31 mouse cellular contexts compared by ENCODE assay signal in the genomic region with DNA sequence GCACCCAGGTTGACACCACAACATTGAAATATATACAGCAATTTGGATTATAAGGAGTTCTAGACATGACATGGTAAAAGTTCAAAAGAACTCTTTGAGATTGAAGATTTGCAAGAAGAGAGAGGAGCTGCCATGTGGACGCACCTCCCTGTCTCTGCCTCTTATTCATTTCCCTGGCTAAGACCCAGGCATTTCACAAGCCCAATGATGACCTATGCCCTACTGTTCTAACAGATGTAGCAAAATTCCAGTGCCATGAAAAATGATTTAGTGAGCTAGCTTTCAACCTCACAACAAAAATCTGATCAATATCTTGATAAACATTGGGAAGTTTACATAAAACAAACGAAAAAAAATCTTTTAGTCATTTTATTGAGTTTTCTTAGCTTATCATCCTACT.
A peak's percentile ranks its signal among the peaks of the same experiment; 100 is the strongest.
DNase-seq lines count a peak whose midpoint lies in the region; ATAC-seq and TF ChIP-seq lines count a peak whose summit lies in the region.
"Had no signal": no experiment of that assay in that cellular context is flagged by ENCODE, and none has a peak within 500 bp of the region (broad histone marks: within the 10 kb centered on the region; RNA-seq: fewer than 3 reads in every experiment).

No protein-coding gene starts in this region.

- H3K9me3 ChIP-seq in heart, embryonic 11.5 days (replicated peaks; ENCODE audit: control insufficient read depth, low read length): no peaks in the 10 kb centered on the region
- H3K9me3 ChIP-seq: G1E; heart, embryonic 13.5 days; limb, embryonic 10.5 days; limb, embryonic 15.5 days; midbrain, embryonic 13.5 days; stomach, embryonic 15.5 days had no signal

- peak; percentile 25 to 36 for DNase-seq in kidney, postnatal 25 days
- no peak for DNase-seq in kidney, postnatal 4 days
- peak; percentile 44 for DNase-seq in 3T3-L1 (ENCODE audit: low read depth, low spot score)
- DNase-seq in adrenal gland, adult 8-10 months: peak; percentile 30
- no peak for DNase-seq in left cerebral cortex, adult 18-20 months (ENCODE audit: low spot score in 2 of 2)
- DNase-seq in cerebellum, adult 18-20 months: no peak
- DNase-seq: cerebellum, adult 9-10 months; cerebellum, postnatal 36 days; gastrocnemius, postnatal 36 days; heart, postnatal 10 days; kidney, adult 8-10 months; kidney, postnatal 14 days; layer of hippocampus, postnatal 36 days; lung, embryonic 14.5 days; retina, postnatal 1 day; right cerebral cortex, postnatal 25 days; thymus, postnatal 14 days had no signal

- H3K9ac ChIP-seq in heart, embryonic 11.5 days (ENCODE audit: low read depth, low read length): no peak overlapping the region
- H3K9ac ChIP-seq: heart, embryonic 13.5 days; hindbrain, embryonic 14.5 days; limb, embryonic 15.5 days; liver, embryonic 14.5 days; lung, embryonic 14.5 days; midbrain, embryonic 13.5 days; stomach, embryonic 15.5 days had no signal

- WGBS in heart, embryonic 11.5 days (ENCODE audit: insufficient replicate concordance): 72% methylated on average over 2 of the region's 2 CpGs

- H3K36me3 ChIP-seq in C2C12 (ENCODE audit: control insufficient read depth, insufficient read depth): no peaks in the 10 kb centered on the region
- H3K36me3 ChIP-seq in heart, embryonic 11.5 days (ENCODE audit: control insufficient read depth, insufficient read depth, low read length): no peaks in the 10 kb centered on the region
- H3K36me3 ChIP-seq: G1E; heart, embryonic 13.5 days; limb, embryonic 10.5 days; limb, embryonic 15.5 days; midbrain, embryonic 13.5 days; stomach, embryonic 15.5 days had no signal

- H3K27ac ChIP-seq in heart, embryonic 11.5 days (ENCODE audit: low read depth, low read length): no peak overlapping the region
- H3K27ac ChIP-seq: heart, embryonic 13.5 days; hindbrain, embryonic 14.5 days; limb, embryonic 10.5 days; limb, embryonic 15.5 days; liver, embryonic 14.5 days; macrophage; midbrain, embryonic 13.5 days; stomach, embryonic 15.5 days had no signal

- H3K27me3 ChIP-seq in C2C12 (ENCODE audit: control insufficient read depth, insufficient read depth, insufficient read length): no peaks in the 10 kb centered on the region
- no peaks in the 10 kb centered on the region for H3K27me3 ChIP-seq in heart, embryonic 11.5 days (ENCODE audit: control insufficient read depth, insufficient read depth, low read length)
- H3K27me3 ChIP-seq: heart, embryonic 13.5 days; limb, embryonic 15.5 days; midbrain, embryonic 13.5 days; Patski; stomach, embryonic 15.5 days had no signal

- no peaks in the 10 kb centered on the region for H3K79me3 ChIP-seq in C2C12 (ENCODE audit: low read depth)

- TF ChIP-seq CTCF in C2C12 (IDR thresholded peaks at IDR 0.05; ENCODE audit: control insufficient read depth, insufficient read depth, insufficient read length): no peak

- H3K79me2 ChIP-seq in C2C12 (ENCODE audit: control insufficient read depth, insufficient read depth): no peaks in the 10 kb centered on the region

- no peak overlapping the region for H3K4me3 ChIP-seq in C2C12 (ENCODE audit: insufficient read depth, poor library complexity, severe bottlenecking)
- no peak overlapping the region for H3K4me3 ChIP-seq in heart, embryonic 11.5 days (ENCODE audit: low read depth, low read length)
- H3K4me3 ChIP-seq: heart, embryonic 13.5 days; limb, embryonic 10.5 days; limb, embryonic 15.5 days; midbrain, embryonic 13.5 days; stomach, embryonic 15.5 days had no signal

- no peak overlapping the region for H3K4me2 ChIP-seq in heart, embryonic 11.5 days
- H3K4me2 ChIP-seq: heart, embryonic 13.5 days; hindbrain, embryonic 14.5 days; limb, embryonic 15.5 days; lung, embryonic 14.5 days; midbrain, embryonic 13.5 days; stomach, embryonic 15.5 days had no signal

- ATAC-seq in heart, embryonic 11.5 days (replicated peaks; ENCODE audit: insufficient number of reproducible peaks, low FRiP score, low TSS enrichment): no peak
- ATAC-seq: forebrain, embryonic 14.5 days; inflammation-experienced regulatory T-cells, adult 6 months; midbrain, embryonic 13.5 days; Patski had no signal

- H3K4me1 ChIP-seq in heart, embryonic 11.5 days (ENCODE audit: control insufficient read depth, insufficient read depth, low read length): no peaks in the 10 kb centered on the region
- H3K4me1 ChIP-seq: heart, embryonic 13.5 days; limb, embryonic 10.5 days; limb, embryonic 15.5 days; midbrain, embryonic 13.5 days; stomach, embryonic 15.5 days had no signal

- H3ac ChIP-seq in C2C12 (ENCODE audit: control insufficient read depth, insufficient read length, low read depth): no peak overlapping the region

TF ChIP-seq in C2C12, 6 proteins besides CTCF, POLR2A, EP300 and RAD21:
- TF ChIP-seq FOSL1 (IDR thresholded peaks at IDR 0.05; ENCODE audit: insufficient read depth, low read length, poor library complexity, severe bottlenecking): no peak
- peak; percentile 28 for TF ChIP-seq CEBPB (IDR thresholded peaks at IDR 0.05; ENCODE audit: low read depth)

Comparison
In these comparisons a context has a peak if more than half of its experiments do, and no peak if none do; other contexts are left out.
1. DNase-seq: peak in kidney, postnatal 25 days (2 of 2), 3T3-L1 (single experiment) and adrenal gland, adult 8-10 months (single experiment); none in kidney, postnatal 4 days (0 of 2), left cerebral cortex, adult 18-20 months (0 of 2) and cerebellum, adult 18-20 months (0 of 2).